Mouse (Mus musculus): ENCODE measurements around the gene Sugp2.

Sugp2 gene

GRCm38 (mm10) chr8:70222041-70222440 is 12.0 kb upstream of the Sugp2 start:
- no peak for DNase-seq

GRCm38 (mm10) chr8:70223341-70223740 is 10.7 kb upstream of the Sugp2 start:
- DNase-seq, result peak; percentile 86 to 87

GRCm38 (mm10) chr8:70227997-70228396 is 6.0 kb upstream of the Sugp2 start:
- no peak for DNase-seq

- no peak for DNase-seq
Observed at GRCm38 (mm10) chr8:70230837-70231236, 3.2 kb upstream of the Sugp2 start.

DNA sequence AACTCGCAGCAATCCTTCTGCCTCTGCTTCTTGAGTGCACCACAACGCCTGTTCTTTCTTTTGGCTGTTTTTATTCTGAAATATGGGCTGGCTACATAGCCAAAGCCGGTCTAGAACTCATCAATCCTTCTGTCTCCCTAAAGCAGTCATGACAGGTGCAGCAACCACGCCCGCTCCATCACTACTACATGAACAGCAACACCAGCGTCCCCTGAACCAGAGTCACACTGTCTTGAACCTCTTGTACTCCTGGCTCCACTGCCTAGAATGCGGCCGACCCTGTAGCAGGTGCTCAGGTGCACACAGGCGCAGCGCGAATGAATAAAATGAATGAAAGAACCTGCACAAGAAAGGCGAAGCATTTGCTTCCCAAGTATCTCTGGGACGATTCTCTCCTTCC is 420 bp upstream of the Sugp2 start:
- DNase-seq, result no peak

GRCm38 (mm10) chr8:70234781-70235128 is 729 bp downstream of the Sugp2 start:
- no peak for DNase-seq

DNA sequence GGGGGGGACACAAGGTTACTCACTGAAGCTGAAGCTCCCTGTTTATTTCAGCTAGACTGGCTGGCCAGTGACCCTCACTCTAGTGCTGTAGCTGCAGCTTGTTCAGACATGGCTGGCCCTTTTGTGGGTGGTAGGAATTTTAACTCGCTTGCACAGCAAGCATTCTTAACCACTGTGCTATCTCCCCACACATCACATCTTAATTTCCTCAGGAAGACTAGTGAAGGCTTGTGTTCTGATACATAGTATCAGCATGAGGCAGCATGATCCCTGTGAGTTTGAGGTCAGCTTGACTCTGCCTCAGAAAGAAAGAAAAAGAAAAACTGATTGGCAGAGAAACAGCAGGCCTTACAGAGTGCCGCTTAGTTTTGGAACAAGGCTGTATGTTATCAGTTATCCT is 3.8 kb downstream of the Sugp2 start:
- no peak for DNase-seq

DNA sequence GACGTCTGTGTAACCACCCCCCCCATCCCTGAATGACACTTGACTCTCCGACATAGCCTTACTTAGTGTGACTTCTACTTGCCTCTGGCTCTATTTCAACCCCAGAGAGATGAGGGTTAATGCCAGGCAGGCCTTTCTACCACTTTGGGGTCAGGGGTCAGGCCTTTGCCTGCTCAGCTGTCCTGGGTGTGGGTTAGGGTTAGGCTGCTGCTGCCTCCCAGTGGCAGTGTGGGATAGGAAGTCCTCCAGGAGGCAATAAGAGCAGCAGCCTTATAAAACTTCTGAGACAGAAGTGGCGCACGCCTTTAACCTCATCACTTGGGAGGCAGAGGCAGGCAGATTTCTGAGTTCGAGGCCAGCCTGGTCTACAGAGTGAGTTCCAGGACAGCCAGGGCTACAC is 6.6 kb downstream of the Sugp2 start:
- peak in 1 of 2 experiments; percentile 51 for DNase-seq

DNA sequence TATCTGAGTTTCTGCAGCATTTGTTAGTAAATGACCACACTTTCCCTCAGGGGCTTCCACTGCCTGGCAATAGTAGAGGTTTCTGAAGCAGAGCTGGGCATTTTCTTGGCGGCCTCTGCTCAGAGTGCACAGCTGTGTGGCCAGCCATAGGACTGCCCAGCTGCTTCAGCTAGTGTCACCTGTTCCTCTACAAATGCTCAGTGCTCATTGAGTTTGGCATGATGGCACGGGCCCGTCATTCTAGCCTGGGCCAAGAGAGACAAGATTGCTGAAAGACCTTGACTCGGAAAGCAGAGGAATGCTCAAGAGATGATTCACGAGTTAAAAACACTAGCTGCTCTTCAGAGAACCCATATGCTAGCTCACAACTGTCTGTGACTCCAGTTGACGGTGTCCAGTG is 12.6 kb downstream of the Sugp2 start:
- DNase-seq, result no peak

DNA sequence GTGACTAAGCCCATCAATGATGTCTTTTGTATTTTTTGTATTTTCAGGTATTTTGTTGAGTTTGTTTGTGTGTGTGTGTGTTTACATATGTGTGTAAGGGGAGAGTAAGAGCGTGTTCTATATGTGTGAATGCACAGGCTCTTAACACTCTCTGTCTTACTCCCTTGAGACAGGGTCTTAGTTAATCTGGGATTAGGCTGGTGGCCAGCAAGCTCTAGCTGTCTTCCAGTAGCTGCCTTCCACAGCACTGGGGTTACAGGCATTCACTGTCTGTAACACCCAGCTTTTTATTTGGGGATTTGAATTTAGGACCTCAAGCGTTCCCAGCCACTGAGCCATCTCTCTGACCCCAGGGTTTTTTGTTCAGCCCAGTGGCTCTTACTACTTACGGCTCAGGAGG is 13.8 kb downstream of the Sugp2 start:
- DNase-seq, result no peak

- no peak for DNase-seq
Observed at GRCm38 (mm10) chr8:70254628-70255027, 20.6 kb downstream of the Sugp2 start.

GRCm38 (mm10) chr8:70257456-70257855 is 23.4 kb downstream of the Sugp2 start:
- no peak for DNase-seq

DNA sequence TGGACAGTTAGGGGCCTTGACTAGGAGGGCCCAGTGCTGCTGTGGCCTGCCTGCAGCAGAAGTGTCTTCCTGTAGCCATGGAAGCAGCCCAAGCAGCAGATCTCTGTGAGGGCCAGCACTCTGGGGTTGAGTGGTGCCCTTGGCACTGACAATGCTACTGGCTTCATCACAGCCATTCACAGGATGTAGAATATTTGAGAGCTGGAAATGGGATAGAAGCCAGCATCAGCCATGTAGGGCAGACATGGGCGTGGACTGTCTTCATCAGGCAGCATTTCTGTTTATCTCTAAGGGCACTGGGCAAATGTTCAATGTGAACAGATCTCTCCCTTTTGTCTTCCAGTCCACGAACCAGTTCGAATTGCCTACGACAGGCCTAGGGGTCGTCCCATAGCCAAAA is 24.6 kb downstream of the Sugp2 start:
- DNase-seq, result no peak

DNA sequence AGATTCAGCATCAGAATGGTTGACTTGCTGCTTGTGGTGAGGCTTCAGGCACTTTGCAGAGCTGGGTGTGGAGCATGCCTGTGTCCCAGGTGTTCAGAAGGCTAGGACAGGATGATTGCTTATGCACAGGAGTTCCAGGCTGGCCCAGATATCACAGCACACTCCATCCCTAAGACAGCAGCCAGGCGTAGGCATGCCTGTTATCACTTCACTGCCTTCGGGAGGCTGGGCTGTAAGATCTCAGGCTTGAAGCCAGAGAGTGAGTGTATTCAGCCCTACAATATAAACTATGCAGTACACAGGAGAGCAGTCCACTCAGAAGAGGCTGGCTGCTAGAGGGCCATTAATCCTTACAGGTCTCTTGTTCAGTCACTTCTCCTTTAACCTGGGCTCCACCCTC is 25.0 kb downstream of the Sugp2 start:
- DNase-seq, result no peak

GRCm38 (mm10) chr8:70267674-70268073 is 33.6 kb downstream of the Sugp2 start:
- DNase-seq, result no peak

DNA sequence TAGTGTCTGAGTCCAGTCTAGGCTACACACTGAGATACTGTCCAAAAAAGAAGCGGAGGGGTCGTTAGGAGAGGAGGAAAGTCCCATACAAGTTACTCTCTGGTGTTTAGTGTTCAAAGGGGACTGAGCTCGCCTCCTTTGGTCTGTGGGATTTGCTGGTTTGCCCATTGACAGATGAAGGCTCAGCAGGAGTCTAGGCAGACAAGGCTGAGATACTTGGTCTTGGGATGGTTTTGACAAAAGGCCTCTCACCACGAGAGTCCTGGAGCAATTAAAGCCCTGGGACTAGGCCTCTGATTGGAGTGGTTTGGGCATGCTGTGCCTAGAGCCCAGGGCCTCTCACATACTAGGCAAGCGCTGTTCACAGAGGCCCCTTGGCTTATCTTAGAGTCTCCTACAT is 34.3 kb downstream of the Sugp2 start:
- no peak for DNase-seq

DNA sequence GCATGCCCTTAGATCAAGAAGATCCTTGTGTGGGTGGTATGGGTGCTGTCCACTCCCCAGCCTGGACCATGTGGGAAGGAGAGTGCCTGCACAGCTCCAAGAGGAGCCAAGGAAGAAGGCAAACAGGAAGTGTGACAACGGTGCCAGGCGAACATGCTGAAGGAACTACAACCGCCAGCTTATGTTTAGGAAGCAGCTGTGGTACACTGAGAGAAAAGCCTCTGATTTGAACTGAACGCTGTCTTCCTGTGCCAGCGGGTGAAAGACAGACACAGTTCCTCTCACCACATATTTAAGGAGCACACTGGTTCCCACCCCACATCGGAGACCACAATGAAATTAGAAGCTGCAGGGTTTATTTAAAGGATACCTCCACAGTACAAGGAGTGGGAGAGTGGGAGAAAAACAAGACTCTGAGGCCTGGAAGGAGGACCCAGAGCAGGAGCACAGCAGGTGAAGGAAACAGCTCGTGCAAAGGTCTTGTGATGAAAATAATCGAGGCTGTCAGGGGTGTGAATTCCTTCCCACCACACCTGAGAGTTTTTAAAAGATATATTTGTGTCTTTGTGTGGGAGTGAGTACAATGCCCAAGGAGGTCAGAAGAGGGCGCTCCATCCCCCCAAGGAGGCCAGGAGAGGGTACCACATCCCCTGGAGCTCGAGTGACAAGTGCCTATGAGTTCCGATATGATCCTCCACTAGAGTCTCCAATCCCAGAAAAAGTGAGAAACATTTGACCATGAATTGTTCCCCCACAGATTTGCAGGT is 35.0 kb downstream of the Sugp2 start:
- peak; percentile 14 to 64 for DNase-seq

DNA sequence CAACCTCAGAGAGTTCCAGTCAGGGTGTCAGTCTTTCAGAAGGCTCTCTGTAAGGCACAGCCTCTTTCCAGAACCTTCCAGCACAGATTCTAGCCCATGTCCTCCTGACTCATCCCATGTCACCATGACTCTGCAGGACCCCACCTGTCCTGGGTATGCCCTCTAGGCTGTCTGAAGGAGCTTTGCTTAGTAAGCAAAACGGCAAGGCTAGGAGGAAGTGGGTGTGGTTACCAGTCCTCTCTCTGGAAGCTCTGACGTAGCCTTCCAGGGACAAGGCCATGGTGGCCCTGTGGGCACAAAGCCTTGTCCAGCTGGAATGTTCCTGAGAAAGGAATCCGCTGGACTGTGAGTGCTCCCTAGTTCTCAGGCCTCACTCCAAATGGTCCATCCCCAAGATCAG is 38.9 kb downstream of the Sugp2 start:
- DNase-seq, result peak; percentile 40 to 53

DNA sequence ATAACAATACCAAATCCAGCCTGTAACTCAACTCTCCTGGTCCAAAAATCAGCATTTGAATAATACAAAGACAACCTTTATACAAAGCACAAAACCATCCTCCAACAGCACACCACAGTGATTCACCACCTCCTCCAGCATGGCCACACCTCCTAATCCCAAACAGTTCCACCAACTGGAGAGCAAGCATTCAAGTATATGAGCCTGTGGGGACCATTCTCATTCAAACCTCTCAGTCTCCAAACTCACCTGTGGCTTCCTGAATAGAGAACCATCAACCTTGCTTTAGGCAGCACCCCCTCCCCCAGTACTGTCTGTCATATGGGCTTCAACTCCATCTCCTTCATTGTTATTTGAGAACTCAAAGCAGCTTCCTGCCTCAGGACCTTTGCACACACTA is 40.3 kb downstream of the Sugp2 start:
- DNase-seq, result no peak

DNA sequence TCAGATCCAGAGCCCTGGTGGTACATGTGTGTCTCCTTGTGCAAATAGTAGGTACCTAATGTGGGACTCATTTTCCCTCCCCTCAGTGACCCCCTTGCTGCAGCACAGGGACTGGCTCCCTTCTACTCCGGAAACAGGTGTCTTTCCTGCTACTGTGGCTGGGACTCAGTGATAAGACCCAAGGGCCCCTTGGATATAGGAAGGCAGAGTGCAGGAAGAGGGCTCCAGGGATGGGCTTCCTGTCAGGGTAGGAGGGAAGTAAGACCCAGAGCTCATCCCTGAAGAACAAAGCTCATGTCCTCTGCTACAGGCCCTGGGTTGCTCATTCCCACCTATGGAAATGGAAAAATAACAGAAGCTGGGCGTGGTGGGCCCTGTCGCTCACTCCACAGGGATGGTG is 42.5 kb downstream of the Sugp2 start:
- DNase-seq, result peak; percentile 40 to 68

GRCm38 (mm10) chr8:70278175-70278574 is 44.1 kb downstream of the Sugp2 start:
- no peak for DNase-seq

DNA sequence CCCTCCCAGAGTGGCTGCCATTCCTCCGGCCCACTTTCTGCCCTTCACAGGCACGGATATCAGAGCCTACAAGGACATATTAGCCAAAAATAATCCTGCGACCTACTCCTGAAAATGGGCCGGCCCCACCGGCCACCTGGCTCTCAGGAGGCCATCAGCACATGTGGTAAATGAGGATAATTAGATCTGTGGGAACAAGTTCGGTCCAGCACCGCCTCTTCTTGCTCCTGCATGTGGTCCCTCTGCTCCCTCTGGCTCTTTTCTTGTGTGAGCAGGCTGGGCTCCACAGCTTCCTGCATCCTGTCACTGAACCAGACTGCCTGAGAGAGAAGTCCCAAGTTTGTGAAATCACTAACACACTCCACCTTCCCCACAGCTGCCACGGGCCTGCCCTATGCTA is 45.2 kb downstream of the Sugp2 start:
- no peak for DNase-seq

GRCm38 (mm10) chr8:70281001-70281400 is 47.0 kb downstream of the Sugp2 start:
- no peak for DNase-seq

GRCm38 (mm10) chr8:70282603-70283135 is 48.6 kb downstream of the Sugp2 start, which contains the start of gene Homer3:
Gene Homer3 (plus strand): TSS chr8:70282827.
- DNase-seq, result peak; percentile 92 to 95

All from kidney, postnatal 36 days (tissue).